Mouse (Mus musculus) liver, embryonic 13.5 days (tissue): ENCODE data around the gene Cacna2d1. TPM values are rescaled to one million over a fixed set of nuclear protein-coding genes. Genes with fewer than 3 reads are reported as not detected.

ENCODE experiments used
- ATAC-seq: fragments of 200-750 bp; cut with Nextera tagmentation; 2 replicates; pipeline ENCODE4 v1.8.0; 2017; ENCODE audit warnings: low read depth, mild to moderate bottlenecking, moderate number of reproducible peaks, moderate library complexity
- DNase-seq: peaks from one replicate; pipeline ENCODE4 v3.0.0; 2022
- H3K27ac ChIP-seq: fragments of 300-500 bp; sonication (generic); 2 replicates; pipeline ENCODE4 v1.5.1; 2015; ENCODE audit warnings: moderate library complexity, mild to moderate bottlenecking, inconsistent platforms
- H3K27me3 ChIP-seq: fragments of 300-500 bp; sonication (generic); 2 replicates; pipeline ENCODE4 v1.6.1; 2015; ENCODE audit warnings: mild to moderate bottlenecking, inconsistent platforms
- H3K36me3 ChIP-seq: fragments of 300-500 bp; sonication (generic); 2 replicates; pipeline ENCODE4 v1.6.1; 2015; ENCODE audit warnings: mild to moderate bottlenecking, inconsistent platforms
- H3K4me1 ChIP-seq: fragments of 300-500 bp; sonication (generic); replicated peaks from 2 replicates; pipeline ENCODE4 v1.6.1; 2015; ENCODE audit warnings: inconsistent platforms
- H3K4me2 ChIP-seq: fragments of 300-500 bp; sonication (generic); 2 replicates; pipeline ENCODE4 v1.6.1; 2015; ENCODE audit warnings: inconsistent platforms, mild to moderate bottlenecking, moderate library complexity
- H3K4me3 ChIP-seq: fragments of 300-500 bp; sonication (generic); replicated peaks from 2 replicates; pipeline ENCODE4 v1.5.1; 2015; ENCODE audit warnings: mild to moderate bottlenecking, inconsistent platforms
- H3K9ac ChIP-seq: fragments of 300-500 bp; sonication (generic); 2 replicates; pipeline ENCODE4 v1.6.1; 2015; ENCODE audit warnings: mild to moderate bottlenecking, inconsistent platforms
- H3K9me3 ChIP-seq: fragments of 300-500 bp; sonication (generic); replicated peaks from 2 replicates; pipeline ENCODE4 v1.6.1; 2016; ENCODE audit warnings: inconsistent platforms
- WGBS: fragments of 180-500 bp; shearing (Covaris S2); methylation state at CpG from one replicate; pipeline ENCODE4 v1.1.7; 2015; ENCODE audit not compliant: insufficient replicate concordance; 5-methylcytosine and 5-hydroxymethylcytosine counted together
- polyA plus RNA-seq: library from polyadenylated mRNA; unstranded; fragments of >200 nt; fragmentation: Nextera tagmentation; extraction: Ambion mirVana; gene quantifications from 2 replicates; pipeline ENCODE4 v1.2.1, GENCODE M21; 2015

Gene Cacna2d1
- polyA plus RNA-seq, 1 experiment from 2014 or later = 0.73 TPM

- Histone ChIP-seq H3K9me3 (no peaks in the 10 kb centered on the region), H3K4me2 (no peak overlapping the region), H3K9ac (no peak overlapping the region), H3K27ac (no peak overlapping the region), H3K36me3 (no peaks in the 10 kb centered on the region), H3K4me3 (no peak overlapping the region), H3K4me1 (no peaks in the 10 kb centered on the region), H3K27me3 (no peaks in the 10 kb centered on the region)
- ATAC-seq (no peak), DNase-seq (no peak)
- WGBS = 45% methylated on average over 1 of the region's 1 CpGs
These were observed 179.4 kb downstream of the Cacna2d1 start for GRCm38 (mm10) chr5:16113879-16114278.

GRCm38 (mm10) chr5:16121334-16121733 is 186.8 kb downstream of the Cacna2d1 start:
- no peaks in the 10 kb centered on the region for H3K27me3 ChIP-seq
- H3K4me3 ChIP-seq = no peak overlapping the region
- 68% methylated on average over 11 of the region's 11 CpGs for WGBS
- no peaks in the 10 kb centered on the region for H3K36me3 ChIP-seq
- H3K4me2 ChIP-seq = no peak overlapping the region
- no peak overlapping the region for H3K27ac ChIP-seq
- DNase-seq = no peak
- no peak overlapping the region for H3K9ac ChIP-seq
- ATAC-seq = no peak
- H3K9me3 ChIP-seq = no peaks in the 10 kb centered on the region
- H3K4me1 ChIP-seq = no peaks in the 10 kb centered on the region

GRCm38 (mm10) chr5:16122110-16122509 is 187.6 kb downstream of the Cacna2d1 start:
- no peak overlapping the region for H3K27ac ChIP-seq
- H3K27me3 ChIP-seq = no peaks in the 10 kb centered on the region
- H3K4me3 ChIP-seq = no peak overlapping the region
- H3K9me3 ChIP-seq = no peaks in the 10 kb centered on the region
- H3K36me3 ChIP-seq = no peaks in the 10 kb centered on the region
- H3K9ac ChIP-seq = no peak overlapping the region
- 63% methylated on average over 6 of the region's 6 CpGs for whole genome bisulfite sequencing
- DNase-seq (no peak), ATAC-seq (no peak)
- H3K4me2 ChIP-seq = no peak overlapping the region
- no peaks in the 10 kb centered on the region for H3K4me1 ChIP-seq

GRCm38 (mm10) chr5:16134286-16135094 is 200.0 kb downstream of the Cacna2d1 start:
- 59% methylated on average over 6 of the region's 6 CpGs for WGBS
- no peaks in the 10 kb centered on the region for H3K36me3 ChIP-seq
- ATAC-seq (no peak), DNase-seq (no peak)
- no peaks in the 10 kb centered on the region for H3K4me1 ChIP-seq
- H3K27ac ChIP-seq = no peak overlapping the region
- no peaks in the 10 kb centered on the region for H3K27me3 ChIP-seq
- H3K4me2 ChIP-seq = no peak overlapping the region
- H3K9me3 ChIP-seq = no peaks in the 10 kb centered on the region
- H3K9ac ChIP-seq = no peak overlapping the region
- no peak overlapping the region for H3K4me3 ChIP-seq

- Histone ChIP-seq H3K36me3 (no peaks in the 10 kb centered on the region), H3K9ac (no peak overlapping the region), H3K27ac (no peak overlapping the region), H3K9me3 (no peaks in the 10 kb centered on the region), H3K4me3 (no peak overlapping the region), H3K4me1 (no peaks in the 10 kb centered on the region), H3K27me3 (no peaks in the 10 kb centered on the region), H3K4me2 (no peak overlapping the region)
- no peak for DNase-seq
- 47% methylated on average over 3 of the region's 3 CpGs for WGBS
- ATAC-seq = no peak
These were observed 201.5 kb downstream of the Cacna2d1 start for GRCm38 (mm10) chr5:16135986-16136385.

- no peak overlapping the region for H3K4me2 ChIP-seq
- WGBS = 57% methylated on average over 2 of the region's 2 CpGs
These were observed 202.3 kb downstream of the Cacna2d1 start for GRCm38 (mm10) chr5:16136839-16137238.

GRCm38 (mm10) chr5:16146602-16147001 is 212.1 kb downstream of the Cacna2d1 start:
- no peak for DNase-seq
- Histone ChIP-seq H3K4me1 (no peaks in the 10 kb centered on the region), H3K27me3 (no peaks in the 10 kb centered on the region), H3K27ac (no peak overlapping the region), H3K4me3 (no peak overlapping the region), H3K36me3 (no peaks in the 10 kb centered on the region), H3K9me3 (no peaks in the 10 kb centered on the region), H3K9ac (no peak overlapping the region), H3K4me2 (no peak overlapping the region)
- WGBS = 76% methylated on average over 1 of the region's 1 CpGs
- no peak for ATAC-seq

More at GRCm38 (mm10) chr5:16136839-16137238, 202.3 kb downstream of the Cacna2d1 start:
- no peak for DNase-seq
- H3K9ac ChIP-seq = no peak overlapping the region
- no peaks in the 10 kb centered on the region for H3K36me3 ChIP-seq
- no peak overlapping the region for H3K4me3 ChIP-seq
- no peaks in the 10 kb centered on the region for H3K9me3 ChIP-seq
- ATAC-seq = no peak
- no peaks in the 10 kb centered on the region for H3K27me3 ChIP-seq
- H3K27ac ChIP-seq = no peak overlapping the region
- H3K4me1 ChIP-seq = no peaks in the 10 kb centered on the region

GRCm38 (mm10) chr5:16155375-16156284 is 221.1 kb downstream of the Cacna2d1 start:
- Histone ChIP-seq H3K4me1 (no peaks in the 10 kb centered on the region), H3K4me2 (no peak overlapping the region), H3K9ac (no peak overlapping the region), H3K4me3 (no peak overlapping the region), H3K9me3 (no peaks in the 10 kb centered on the region), H3K27ac (no peak overlapping the region), H3K27me3 (no peaks in the 10 kb centered on the region), H3K36me3 (no peaks in the 10 kb centered on the region)
- ATAC-seq = no peak
- 59% methylated on average over 6 of the region's 6 CpGs for WGBS
- DNase-seq = no peak

- Histone ChIP-seq H3K27ac (no peak overlapping the region), H3K9me3 (no peaks in the 10 kb centered on the region), H3K4me1 (no peaks in the 10 kb centered on the region), H3K4me2 (no peak overlapping the region), H3K9ac (no peak overlapping the region), H3K4me3 (no peak overlapping the region), H3K36me3 (no peaks in the 10 kb centered on the region), H3K27me3 (no peaks in the 10 kb centered on the region)
- ATAC-seq = no peak
- DNase-seq = no peak
These were observed 228.8 kb downstream of the Cacna2d1 start for GRCm38 (mm10) chr5:16163270-16163669.

GRCm38 (mm10) chr5:16166117-16166867 is 231.8 kb downstream of the Cacna2d1 start:
- Histone ChIP-seq H3K27ac (no peak overlapping the region), H3K36me3 (no peaks in the 10 kb centered on the region), H3K4me2 (no peak overlapping the region), H3K9me3 (no peaks in the 10 kb centered on the region), H3K4me3 (no peak overlapping the region), H3K9ac (no peak overlapping the region), H3K4me1 (no peaks in the 10 kb centered on the region), H3K27me3 (no peaks in the 10 kb centered on the region)
- ATAC-seq (no peak), DNase-seq (no peak)
- WGBS = 61% methylated on average over 12 of the region's 12 CpGs

- Histone ChIP-seq H3K4me2 (no peak overlapping the region), H3K9me3 (no peaks in the 10 kb centered on the region), H3K9ac (no peak overlapping the region), H3K4me3 (no peak overlapping the region), H3K4me1 (no peaks in the 10 kb centered on the region), H3K27me3 (no peaks in the 10 kb centered on the region), H3K27ac (no peak overlapping the region), H3K36me3 (no peaks in the 10 kb centered on the region)
- DNase-seq (no peak), ATAC-seq (no peak)
- WGBS = 65% methylated on average over 1 of the region's 1 CpGs
These were observed 232.4 kb downstream of the Cacna2d1 start for GRCm38 (mm10) chr5:16166868-16167267.
